Mouse (Mus musculus) thymus, adult 18-20 months (tissue): ENCODE data around the gene Ednrb.
"Not testable (repeated sequence)": the region's sequence is repeated elsewhere in the genome, so short reads cannot be mapped to it uniquely, and the experiment has no call there.

ENCODE experiments used
- DNase-seq, 2 experiments: peaks; one replicate each; pipeline ENCODE4 v3.0.0; 2022; ENCODE audit warnings: mixed read lengths in 2 of 2

The Ednrb gene

GRCm38 (mm10) chr14:103816637-103817308, 27.4 kb downstream of the Ednrb start:
- DNase-seq, result no peak

GRCm38 (mm10) chr14:103815542-103815941, 28.7 kb downstream of the Ednrb start:
- no peak for DNase-seq

GRCm38 (mm10) chr14:103814015-103814691, 30.0 kb downstream of the Ednrb start:
- DNase-seq, result no peak

- no peak for DNase-seq
These were observed 31.0 kb downstream of the Ednrb start for GRCm38 (mm10) chr14:103813246-103813645.

GRCm38 (mm10) chr14:103811291-103811690, 32.9 kb downstream of the Ednrb start:
- no peak for DNase-seq

DNA sequence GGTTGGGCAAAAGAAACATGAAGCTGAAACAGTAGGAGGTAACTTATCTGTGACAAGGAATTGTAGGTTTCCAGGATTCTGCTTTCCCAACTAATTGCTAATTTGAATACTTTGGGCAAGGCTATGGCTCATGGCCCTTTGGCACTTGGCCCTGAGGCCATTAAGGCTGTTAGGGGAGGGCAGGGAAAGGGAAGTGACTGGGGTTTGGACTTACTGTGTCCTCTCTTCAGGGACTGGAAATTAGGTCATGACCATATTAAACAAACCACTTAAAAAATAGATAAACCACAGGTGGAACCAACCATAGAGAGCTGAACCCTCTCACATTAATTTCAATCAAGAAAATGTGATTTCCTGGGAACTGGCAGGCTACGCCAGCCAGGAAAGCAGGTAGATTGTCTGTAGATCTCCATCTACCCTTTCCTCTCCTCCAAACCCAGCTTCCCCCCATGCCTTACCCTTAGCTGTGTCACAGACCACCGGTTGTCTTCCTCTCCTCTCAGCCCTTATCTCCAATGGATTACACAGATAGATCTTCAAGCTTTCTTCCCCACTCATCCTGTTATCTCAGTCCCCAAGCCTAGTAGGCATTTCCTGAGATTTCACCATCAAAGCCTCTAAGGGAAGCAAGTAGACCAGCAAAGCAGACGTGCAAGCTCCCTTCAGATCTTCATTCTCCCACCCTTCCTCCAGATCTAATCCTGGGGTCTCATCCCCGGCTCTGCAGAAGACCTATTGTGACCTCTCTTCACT, 40.1 kb downstream of the Ednrb start:
- DNase-seq, result no peak

- DNase-seq, result no peak
These were observed 47.1 kb downstream of the Ednrb start for GRCm38 (mm10) chr14:103797123-103797522.

GRCm38 (mm10) chr14:103795591-103795990, 48.6 kb downstream of the Ednrb start:
- no peak for DNase-seq

DNA sequence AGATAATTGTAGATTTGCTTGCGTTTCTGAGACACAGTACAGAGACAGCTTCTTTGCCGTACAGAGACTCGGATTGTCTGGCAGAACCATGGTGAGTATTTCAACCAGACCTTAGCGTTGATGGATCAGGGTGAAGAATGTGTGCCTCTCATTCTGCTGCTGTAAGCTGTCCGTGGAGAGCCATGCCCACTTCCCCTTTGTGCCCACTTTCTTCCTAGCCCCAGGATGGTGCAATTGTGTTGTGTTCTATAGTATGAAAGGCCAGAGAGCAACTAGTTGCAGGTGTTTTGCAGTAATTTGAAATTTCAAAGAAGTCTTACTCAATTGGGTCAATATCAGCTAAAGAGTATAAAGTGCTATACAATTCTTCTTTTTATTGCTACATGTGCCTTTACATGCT, 50.8 kb downstream of the Ednrb start:
- no peak for DNase-seq

DNA sequence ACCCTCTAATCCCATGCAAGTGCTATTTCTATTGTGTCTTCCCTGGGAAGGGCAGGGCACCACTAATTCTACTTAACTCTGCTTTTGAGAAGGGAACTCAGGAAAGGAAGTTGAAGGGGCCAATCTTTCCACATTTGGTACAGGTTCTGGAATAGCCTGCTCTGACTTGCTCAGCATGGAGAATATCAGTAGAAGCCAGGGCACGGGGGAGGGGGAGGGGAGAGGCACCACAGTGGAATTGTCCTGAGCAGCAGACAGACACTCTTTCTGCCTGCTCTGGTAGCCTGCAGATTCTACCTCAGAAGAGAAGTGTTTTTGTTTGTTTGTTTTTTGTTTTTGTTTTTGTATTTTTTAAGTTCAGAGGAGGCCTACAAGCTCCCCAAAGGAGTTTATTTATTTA, 51.5 kb downstream of the Ednrb start:
- DNase-seq, result no peak

DNA sequence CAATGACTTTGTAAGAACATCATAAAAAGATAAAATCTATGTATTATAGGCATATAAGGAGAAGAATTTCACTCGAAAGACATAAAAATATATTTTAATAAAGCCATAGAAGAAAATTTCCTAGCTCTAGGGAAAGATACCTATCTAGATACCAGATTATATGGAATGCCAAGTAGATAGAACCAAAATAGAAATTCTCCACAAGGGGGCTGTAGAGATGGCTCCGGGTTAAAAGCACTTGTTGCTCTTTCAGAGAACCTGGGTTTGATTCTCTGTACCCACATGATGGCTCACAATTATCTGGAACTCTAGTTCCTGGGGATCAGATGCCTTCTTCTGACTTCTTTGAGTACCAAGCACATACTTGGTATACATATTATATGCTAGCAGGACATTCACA, 56.7 kb downstream of the Ednrb start:
- no peak for DNase-seq

- DNase-seq, result no peak
These were observed 58.9 kb downstream of the Ednrb start for GRCm38 (mm10) chr14:103785096-103785965.

GRCm38 (mm10) chr14:103780336-103780735, 63.9 kb downstream of the Ednrb start:
- DNase-seq, result not testable (repeated sequence)

DNA sequence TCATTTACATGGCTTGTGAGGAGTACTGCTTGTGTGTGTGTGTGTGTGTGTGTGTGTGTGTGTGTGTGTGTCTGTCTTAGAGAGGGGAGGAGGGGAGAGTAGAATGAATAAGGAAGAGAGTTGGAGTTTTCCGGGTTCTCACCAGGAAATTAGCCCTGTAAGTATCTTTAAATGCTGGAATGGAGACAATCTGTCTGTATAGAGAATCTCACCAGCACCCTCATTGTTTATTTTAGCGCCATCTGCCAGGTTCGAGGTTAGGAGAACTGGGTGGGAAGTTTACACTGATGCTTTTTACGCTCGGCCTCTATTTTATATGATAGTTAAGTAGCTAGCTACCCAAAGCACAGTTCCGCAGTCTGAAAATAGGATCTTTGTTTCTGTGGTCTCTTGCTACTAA, 64.9 kb downstream of the Ednrb start:
- DNase-seq, result no peak

- DNase-seq, result no peak
These were observed 65.6 kb downstream of the Ednrb start for GRCm38 (mm10) chr14:103778533-103779151.

DNA sequence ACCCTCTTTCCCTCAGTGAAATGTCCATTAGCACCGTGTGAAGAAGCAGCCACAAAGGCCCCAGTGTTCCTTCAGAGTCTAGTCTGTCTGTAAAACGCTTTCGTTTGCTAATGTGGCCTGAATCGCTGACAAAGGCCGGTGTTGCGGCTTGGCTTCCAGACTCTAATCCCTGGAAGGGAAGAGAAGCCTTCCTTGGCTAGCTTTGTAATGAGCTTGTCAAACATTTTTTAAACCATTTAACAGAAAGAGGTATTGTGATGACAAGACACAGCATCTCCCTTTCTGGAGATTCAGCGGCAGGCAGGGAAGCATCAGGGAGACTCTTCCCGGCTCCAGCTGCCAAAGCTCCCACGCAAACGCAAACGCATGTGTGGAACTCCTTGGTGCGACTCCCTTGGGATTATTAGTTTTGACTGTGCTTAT, 66.2 kb downstream of the Ednrb start:
- no peak for DNase-seq

DNA sequence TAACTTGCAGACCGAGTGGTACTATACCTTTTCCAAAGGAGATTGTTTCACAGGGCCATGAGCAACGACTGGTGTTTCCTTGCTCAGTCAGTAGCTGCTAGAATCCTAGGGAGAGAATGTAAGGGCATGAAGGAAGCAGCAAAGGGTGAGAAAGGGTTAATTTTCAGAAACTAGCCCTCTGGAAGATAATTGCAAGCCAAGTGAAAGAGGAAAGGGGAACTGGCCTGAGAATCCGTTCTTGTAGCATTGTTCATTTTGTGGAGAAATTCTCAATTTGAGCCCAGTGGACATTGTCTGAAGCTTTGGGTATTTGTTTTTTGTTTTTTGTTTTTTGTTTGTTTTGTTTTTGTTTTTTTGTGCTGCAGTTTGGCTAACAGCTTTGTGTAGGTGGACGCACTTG, 66.8 kb downstream of the Ednrb start:
- DNase-seq, result no peak

GRCm38 (mm10) chr14:103769319-103770245, 74.6 kb downstream of the Ednrb start:
- no peak for DNase-seq

DNA sequence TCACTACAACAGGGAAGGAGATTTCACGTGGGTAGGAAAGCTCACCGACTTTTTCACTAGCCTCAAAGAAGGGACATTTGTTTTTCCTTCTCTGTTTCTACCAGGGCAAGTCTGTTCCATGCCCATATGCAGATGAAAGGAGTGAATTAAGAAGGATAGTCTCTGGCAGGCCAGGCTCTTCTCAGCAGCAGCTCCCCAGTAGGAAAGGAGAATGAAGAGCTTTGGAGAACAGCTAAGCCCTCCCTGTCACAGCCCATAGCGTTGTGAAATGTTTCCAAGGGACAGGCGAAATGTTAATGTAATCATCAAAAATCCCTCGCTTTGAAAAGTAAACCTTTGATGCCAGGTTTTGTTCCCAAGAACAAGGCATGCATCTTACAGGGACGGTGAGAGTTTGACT, 76.7 kb downstream of the Ednrb start:
- DNase-seq, result no peak
